Mouse (Mus musculus): Measurements from ENCODE around the gene Ankrd13d.

The Ankrd13d gene

GRCm38 (mm10) chr19:4294381-4295097 lies 11.6 kb upstream of the Ankrd13d start:
- no peak for TF ChIP-seq GATA4 (IDR thresholded peaks at IDR 0.05; ENCODE audit: insufficient replicate concordance, low read length)

DNA sequence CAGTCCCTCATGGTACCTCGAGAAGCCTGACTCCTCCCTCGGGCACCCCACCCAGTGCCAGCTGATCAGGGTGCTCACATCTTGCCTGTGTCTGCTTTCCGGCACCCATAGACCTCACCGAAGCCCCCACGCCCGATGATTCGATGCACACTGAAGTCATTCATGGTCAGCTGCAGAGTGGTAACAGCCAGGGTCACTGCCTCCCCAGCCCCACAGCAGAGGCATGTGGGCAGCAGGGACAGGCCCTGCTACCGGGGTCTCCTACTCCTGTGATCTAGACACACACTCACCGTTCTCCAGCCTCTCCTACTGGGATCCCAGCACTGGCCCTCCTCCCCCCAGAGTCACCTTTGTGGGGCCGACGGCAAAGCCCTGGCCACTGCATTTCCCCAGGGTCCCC lies 8.2 kb upstream of the Ankrd13d start:
- TF ChIP-seq GATA4 (IDR thresholded peaks at IDR 0.05; ENCODE audit: insufficient replicate concordance, low read length): no peak

GRCm38 (mm10) chr19:4290749-4291148 lies 7.8 kb upstream of the Ankrd13d start:
- TF ChIP-seq GATA4 (IDR thresholded peaks at IDR 0.05; ENCODE audit: insufficient replicate concordance, low read length): no peak

- no peak for TF ChIP-seq GATA4 (IDR thresholded peaks at IDR 0.05; ENCODE audit: insufficient replicate concordance, low read length)
Observed at GRCm38 (mm10) chr19:4283653-4284052, 716 bp upstream of the Ankrd13d start.

GRCm38 (mm10) chr19:4280425-4280824 lies 2.5 kb downstream of the Ankrd13d start:
- no peak for TF ChIP-seq GATA4 (IDR thresholded peaks at IDR 0.05; ENCODE audit: insufficient replicate concordance, low read length)

DNA sequence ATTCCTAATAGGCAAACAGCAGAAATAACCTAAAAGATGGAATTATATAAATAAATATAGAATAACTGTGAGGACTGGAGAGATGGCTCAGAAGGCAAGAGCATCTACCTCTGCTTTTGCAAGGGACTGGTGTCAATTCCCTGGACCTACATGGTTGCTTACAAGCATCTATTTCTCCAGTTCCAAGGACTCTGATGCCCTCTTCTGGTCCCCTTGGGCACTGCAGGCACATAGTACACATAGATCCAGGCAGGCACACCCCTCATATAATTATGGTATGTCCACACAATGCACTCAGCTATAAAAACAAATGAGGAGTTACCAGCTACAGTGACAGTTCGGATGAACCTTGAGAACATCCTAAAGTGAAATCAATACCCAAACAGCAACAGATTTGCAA lies 3.5 kb downstream of the Ankrd13d start:
- TF ChIP-seq GATA4 (IDR thresholded peaks at IDR 0.05; ENCODE audit: insufficient replicate concordance, low read length): no peak

GRCm38 (mm10) chr19:4270972-4271371 lies 12.0 kb downstream of the Ankrd13d start:
- no peak for TF ChIP-seq GATA4 (IDR thresholded peaks at IDR 0.05; ENCODE audit: insufficient replicate concordance, low read length)

DNA sequence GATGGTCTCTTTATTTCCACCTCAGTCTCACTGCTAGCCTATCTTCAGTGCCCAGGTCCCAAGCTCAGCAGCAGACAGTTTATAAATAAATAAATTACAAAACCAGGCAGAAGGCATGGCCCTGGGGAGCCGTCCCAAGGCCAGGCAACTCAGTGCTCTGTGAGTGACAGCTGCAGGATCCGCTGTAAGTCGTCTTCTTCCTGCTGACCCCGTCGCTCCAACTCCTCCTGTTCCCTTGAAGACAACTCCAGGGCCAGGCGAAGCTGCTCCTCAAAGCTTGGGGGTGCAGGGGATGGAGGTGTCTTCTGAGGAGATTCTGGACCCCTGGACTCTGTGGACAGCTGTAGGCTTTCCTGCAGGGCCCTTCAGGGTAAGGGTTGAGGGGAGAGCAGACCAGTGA lies 12.8 kb downstream of the Ankrd13d start:
- no peak for TF ChIP-seq GATA4 (IDR thresholded peaks at IDR 0.05; ENCODE audit: insufficient replicate concordance, low read length)

GRCm38 (mm10) chr19:4268566-4269361 lies 14.2 kb downstream of the Ankrd13d start, which contains the start of gene Ssh3:
Gene Ssh3 (minus strand): TSS chr19:4269180.
- TF ChIP-seq GATA4 (IDR thresholded peaks at IDR 0.05; ENCODE audit: insufficient replicate concordance, low read length): no peak; the same call in 1 of the 2 replicates

- no peak for TF ChIP-seq GATA4 (IDR thresholded peaks at IDR 0.05; ENCODE audit: insufficient replicate concordance, low read length)
Observed at GRCm38 (mm10) chr19:4265956-4266355, 17.0 kb downstream of the Ankrd13d start.

- TF ChIP-seq GATA4 (IDR thresholded peaks at IDR 0.05; ENCODE audit: insufficient replicate concordance, low read length): no peak
Observed at GRCm38 (mm10) chr19:4264171-4264780, 18.7 kb downstream of the Ankrd13d start.

DNA sequence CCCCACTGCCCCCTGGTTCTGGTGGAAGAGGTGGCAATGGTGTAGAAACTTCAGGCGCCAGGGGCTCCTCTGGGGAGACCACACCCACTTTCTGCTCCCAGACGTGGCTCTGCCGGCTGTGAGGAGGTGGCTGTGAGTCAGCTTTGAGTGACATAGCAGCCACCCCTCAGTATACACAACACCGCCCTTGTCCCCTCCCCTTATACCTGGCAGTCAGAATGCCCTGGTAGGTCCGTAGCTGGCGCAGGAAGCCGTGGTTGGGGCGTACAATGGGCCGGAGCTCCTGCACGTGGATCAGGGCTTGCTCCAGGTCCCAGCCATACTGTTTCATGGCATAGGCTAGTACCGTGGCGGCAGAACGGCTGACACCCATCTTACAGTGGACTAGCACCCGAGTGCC lies 19.2 kb downstream of the Ankrd13d start:
- TF ChIP-seq GATA4 (IDR thresholded peaks at IDR 0.05; ENCODE audit: insufficient replicate concordance, low read length): no peak

DNA sequence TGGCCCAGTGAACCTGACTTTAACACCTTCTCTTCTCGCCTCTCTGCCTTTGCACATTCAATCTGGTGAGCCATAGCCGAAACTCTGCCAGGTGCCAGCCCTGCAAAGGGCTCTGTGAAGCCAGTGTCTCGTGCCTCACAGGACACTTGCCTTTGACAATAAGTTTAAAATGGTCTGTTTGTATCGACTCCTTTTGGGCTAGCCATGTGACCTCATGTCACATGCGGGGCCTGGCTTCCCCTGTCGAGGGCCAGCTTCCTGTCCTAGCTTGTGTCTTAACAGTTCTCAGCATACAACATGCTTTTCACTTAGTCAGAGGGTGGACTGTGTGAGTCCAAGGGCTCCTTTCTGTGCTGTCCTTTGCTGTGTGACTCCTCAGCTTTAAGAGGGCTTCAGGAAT lies 20.2 kb downstream of the Ankrd13d start:
- TF ChIP-seq GATA4 (IDR thresholded peaks at IDR 0.05; ENCODE audit: insufficient replicate concordance, low read length): no peak

GRCm38 (mm10) chr19:4261038-4261698 lies 21.8 kb downstream of the Ankrd13d start:
- no peak for TF ChIP-seq GATA4 (IDR thresholded peaks at IDR 0.05; ENCODE audit: insufficient replicate concordance, low read length)

GRCm38 (mm10) chr19:4257897-4258252 lies 25.1 kb downstream of the Ankrd13d start:
- no peak for TF ChIP-seq GATA4 (IDR thresholded peaks at IDR 0.05; ENCODE audit: insufficient replicate concordance, low read length)

Data from liver, adult (tissue).